Mouse (Mus musculus) hindbrain, embryonic 10.5 days (tissue): Measurements from ENCODE around the gene Cdc27. TPM values are rescaled to one million over a fixed set of nuclear protein-coding genes. Genes with fewer than 3 reads are reported as not detected.

Experiments used
- DNase-seq: peaks from one replicate; pipeline ENCODE4 v3.0.0-alpha.2; 2017; ENCODE audit warnings: low spot score
- H3K27ac ChIP-seq: fragments of 300-500 bp; sonication (generic); 2 replicates; pipeline ENCODE4 v1.5.1; 2016; ENCODE audit warnings: mild to moderate bottlenecking, moderate library complexity
- H3K27me3 ChIP-seq: fragments of 300-500 bp; sonication (generic); 2 replicates; pipeline ENCODE4 v1.6.1; 2016; ENCODE audit warnings: mild to moderate bottlenecking; ENCODE audit not compliant: poor library complexity, insufficient read depth, severe bottlenecking
- H3K36me3 ChIP-seq: fragments of 300-500 bp; sonication (generic); 2 replicates; pipeline ENCODE4 v1.6.1; 2016; ENCODE audit warnings: mild to moderate bottlenecking, moderate library complexity
- H3K4me1 ChIP-seq: fragments of 300-500 bp; sonication (generic); replicated peaks from 2 replicates; pipeline ENCODE4 v1.6.1; 2016; ENCODE audit warnings: mild to moderate bottlenecking
- H3K4me3 ChIP-seq: fragments of 300-500 bp; sonication (generic); 2 replicates; pipeline ENCODE4 v1.5.1; 2016; ENCODE audit warnings: mild to moderate bottlenecking, moderate library complexity
- H3K9me3 ChIP-seq: fragments of 300-500 bp; sonication (generic); 2 replicates; pipeline ENCODE4 v1.6.1; 2016; ENCODE audit warnings: mild to moderate bottlenecking, moderate library complexity
- WGBS: fragments of 180-500 bp; shearing (Covaris S2); methylation state at CpG from one replicate; pipeline ENCODE4 v1.1.7; 2016; 5-methylcytosine and 5-hydroxymethylcytosine counted together
- polyA plus RNA-seq: library from polyadenylated mRNA; unstranded; fragments of >200 nt; fragmentation: Nextera tagmentation; extraction: Ambion mirVana; gene quantifications from 2 replicates; pipeline ENCODE4 v1.2.1, GENCODE M21; 2016

The Cdc27 gene
- polyA plus RNA-seq, 1 experiment from 2014 or later = 38.6 TPM

DNA sequence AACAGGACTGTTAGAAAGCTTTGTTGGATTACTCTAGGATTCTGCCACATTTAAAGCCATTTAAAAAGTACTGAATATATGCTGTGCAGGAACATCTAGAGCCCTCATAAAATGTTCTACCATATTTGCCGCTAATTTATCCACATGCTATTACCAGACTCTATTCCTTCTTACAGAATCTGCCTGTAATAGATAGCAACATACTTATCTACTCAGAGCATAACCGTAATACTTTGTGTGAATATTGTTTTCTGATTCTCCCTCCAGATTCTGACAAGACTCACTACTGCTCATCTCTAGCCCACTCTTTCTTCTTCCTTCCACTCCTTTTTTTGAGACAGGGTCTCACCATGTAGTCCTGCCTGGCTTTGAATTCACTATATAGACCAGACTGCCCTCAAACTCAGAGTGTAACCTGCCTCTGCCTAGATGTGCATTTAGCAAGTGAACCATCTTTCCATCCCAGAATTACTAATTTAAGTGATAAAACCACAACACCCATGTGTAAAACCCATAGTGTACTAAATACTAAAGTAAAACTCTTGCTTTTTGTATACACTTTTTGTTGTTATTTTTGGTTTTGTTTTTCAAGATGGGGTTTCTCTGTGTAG is 12.4 kb downstream of the Cdc27 start:
- Histone ChIP-seq H3K4me3 (no peak overlapping the region), H3K27ac (no peak overlapping the region), H3K9me3 (no peaks in the 10 kb centered on the region), H3K4me1 (no peaks in the 10 kb centered on the region), H3K27me3 (no peaks in the 10 kb centered on the region), H3K36me3 (peaks cover 66% of the 10 kb centered on the region)
- WGBS = 96% methylated on average over 2 of the region's 2 CpGs
- DNase-seq = no peak

DNA sequence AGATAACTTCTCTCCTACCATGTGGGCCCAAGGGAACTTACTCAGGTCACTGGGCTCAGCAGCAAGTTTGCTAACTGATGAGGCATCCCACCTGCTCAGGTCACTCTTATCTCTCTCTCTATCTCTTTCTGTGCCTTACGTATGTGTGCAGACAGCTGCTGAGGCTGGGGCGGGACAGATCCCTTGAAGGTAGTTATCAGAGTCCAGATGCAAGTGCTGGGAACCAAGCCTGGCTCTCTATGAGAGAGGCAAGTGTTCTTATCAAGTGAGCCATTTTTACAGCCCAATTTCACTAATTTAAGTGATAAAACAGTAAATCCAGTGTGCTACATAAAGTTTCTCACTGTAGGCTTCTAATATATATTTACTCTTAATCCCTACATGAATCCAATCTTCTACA is 13.6 kb downstream of the Cdc27 start:
- Histone ChIP-seq H3K36me3 (peaks cover 72% of the 10 kb centered on the region), H3K27me3 (no peaks in the 10 kb centered on the region), H3K4me1 (no peaks in the 10 kb centered on the region), H3K9me3 (no peaks in the 10 kb centered on the region), H3K27ac (no peak overlapping the region), H3K4me3 (no peak overlapping the region)
- DNase-seq = no peak
- WGBS = 89% methylated on average over 2 of the region's 2 CpGs

DNA sequence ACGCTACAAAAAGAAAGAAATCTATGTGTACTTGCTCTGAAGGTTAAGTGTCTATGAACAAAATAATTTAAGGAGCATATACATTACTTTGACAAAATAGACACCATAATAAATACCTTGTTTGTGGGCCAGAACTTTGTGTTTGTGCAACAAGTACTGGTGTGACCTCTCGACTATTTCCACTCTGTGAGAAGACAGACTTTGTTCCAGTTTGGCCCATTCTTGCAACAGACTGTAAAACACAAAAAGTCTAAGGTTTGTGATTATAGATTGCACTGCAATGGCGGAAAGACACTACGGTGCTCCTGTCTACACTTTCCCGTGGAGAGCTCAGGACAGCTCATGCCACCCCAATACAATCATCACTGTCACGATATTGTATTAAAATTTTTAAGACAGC is 24.5 kb downstream of the Cdc27 start:
- peaks cover 99% of the 10 kb centered on the region for H3K36me3 ChIP-seq
- H3K27ac ChIP-seq = no peak overlapping the region
- H3K27me3 ChIP-seq = no peaks in the 10 kb centered on the region
- no peak overlapping the region for H3K4me3 ChIP-seq
- H3K9me3 ChIP-seq = no peaks in the 10 kb centered on the region
- H3K4me1 ChIP-seq = no peaks in the 10 kb centered on the region
- DNase-seq = no peak
- WGBS = 95% methylated on average over 6 of the region's 6 CpGs

DNA sequence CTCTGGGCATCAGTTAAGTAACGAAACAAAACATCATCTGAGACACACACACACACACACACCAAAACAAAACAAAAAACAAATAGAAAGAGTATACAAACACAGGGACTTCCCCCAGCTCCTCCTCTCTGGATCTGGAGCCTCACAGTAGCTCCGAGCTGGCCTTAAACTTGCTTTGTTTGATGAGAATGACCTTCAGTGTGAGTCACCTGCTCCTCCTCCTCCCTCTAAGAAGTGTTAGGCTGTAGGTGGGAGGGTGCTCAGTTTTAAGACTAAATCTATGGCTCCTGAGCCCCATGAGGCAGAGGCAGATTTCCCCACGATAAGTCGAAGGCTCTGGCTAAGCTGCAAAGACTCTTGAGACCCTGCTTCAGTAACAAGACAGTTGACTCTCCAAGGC is 38.0 kb downstream of the Cdc27 start:
- Histone ChIP-seq H3K4me1 (no peaks in the 10 kb centered on the region), H3K4me3 (no peak overlapping the region), H3K36me3 (peaks cover 100% of the 10 kb centered on the region), H3K27me3 (no peaks in the 10 kb centered on the region), H3K27ac (no peak overlapping the region), H3K9me3 (no peaks in the 10 kb centered on the region)
- 94% methylated on average over 4 of the region's 4 CpGs for WGBS
- DNase-seq = no peak

DNA sequence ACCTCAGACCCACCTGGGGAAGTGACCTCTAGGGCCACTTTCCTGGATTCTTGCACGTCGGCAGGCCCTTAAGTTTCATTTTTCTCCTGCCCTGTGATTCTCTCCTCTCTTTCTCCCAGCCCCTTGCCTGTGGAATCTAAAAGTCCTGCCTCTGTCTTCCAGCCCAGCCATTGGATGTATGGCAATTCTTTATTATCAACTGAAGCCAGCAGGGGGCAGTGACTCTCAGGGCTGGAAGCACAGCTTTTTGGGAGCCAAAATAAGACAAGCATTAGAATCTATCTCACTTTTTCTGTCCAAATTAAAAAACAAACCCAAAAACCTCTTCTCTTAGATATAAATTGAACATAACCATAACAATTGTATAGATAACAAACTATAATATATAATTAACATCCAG is 39.8 kb downstream of the Cdc27 start:
- Histone ChIP-seq H3K9me3 (no peaks in the 10 kb centered on the region), H3K36me3 (peaks cover 100% of the 10 kb centered on the region), H3K4me3 (no peak overlapping the region), H3K4me1 (no peaks in the 10 kb centered on the region), H3K27ac (no peak overlapping the region), H3K27me3 (no peaks in the 10 kb centered on the region)
- peak; percentile 16 for DNase-seq
- WGBS = 92% methylated on average over 2 of the region's 2 CpGs

DNA sequence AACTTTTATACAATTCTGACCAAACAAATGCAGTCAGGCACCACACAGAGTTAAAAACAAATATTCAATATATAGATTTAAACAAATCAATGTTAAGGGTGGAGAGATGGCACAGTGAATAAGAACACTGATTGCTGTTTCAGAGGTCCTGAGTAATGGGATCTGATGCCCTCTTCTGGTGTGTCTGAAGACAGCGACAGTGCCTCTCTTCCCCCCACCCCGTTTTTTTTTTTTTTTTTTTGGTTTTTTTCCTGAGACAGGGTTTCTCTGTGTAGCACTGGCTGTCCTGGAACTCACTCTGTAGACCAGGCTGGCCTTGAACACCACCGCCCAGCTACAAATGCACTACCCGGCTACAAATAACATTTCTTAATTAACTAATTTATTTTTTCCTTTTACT is 42.0 kb downstream of the Cdc27 start:
- DNase-seq = no peak
- no peaks in the 10 kb centered on the region for H3K4me1 ChIP-seq
- no peaks in the 10 kb centered on the region for H3K9me3 ChIP-seq
- H3K36me3 ChIP-seq = peaks cover 99% of the 10 kb centered on the region
- 82% methylated on average over 4 of the region's 4 CpGs for WGBS
- H3K27me3 ChIP-seq = no peaks in the 10 kb centered on the region
- no peak overlapping the region for H3K4me3 ChIP-seq
- H3K27ac ChIP-seq = no peak overlapping the region

DNA sequence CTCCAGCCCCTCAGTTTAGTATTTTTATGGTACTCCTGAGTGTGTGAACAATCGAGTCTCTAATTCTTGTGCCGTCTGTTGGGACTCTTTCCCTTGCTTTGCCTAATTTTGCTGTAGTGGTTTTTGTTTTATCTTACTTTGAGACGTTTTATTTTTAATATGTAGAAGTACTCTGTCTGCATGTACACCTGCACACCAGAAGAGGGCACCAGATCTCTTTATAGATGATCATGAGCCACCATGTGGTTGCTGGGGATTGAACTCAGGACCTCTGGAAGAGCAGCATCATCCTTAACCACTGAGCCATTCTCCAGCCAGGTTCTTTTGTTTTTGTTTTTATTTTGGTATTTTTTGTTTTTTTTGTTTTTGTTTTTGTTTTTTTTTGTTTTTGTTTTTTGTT is 62.1 kb downstream of the Cdc27 start:
- WGBS = 91% methylated on average over 3 of the region's 3 CpGs
- Histone ChIP-seq H3K36me3 (no peaks in the 10 kb centered on the region), H3K27me3 (no peaks in the 10 kb centered on the region), H3K4me1 (no peaks in the 10 kb centered on the region), H3K4me3 (no peak overlapping the region), H3K9me3 (peaks cover 6% of the 10 kb centered on the region; the same call in 1 of the 2 replicates), H3K27ac (no peak overlapping the region)
- no peak for DNase-seq

DNA sequence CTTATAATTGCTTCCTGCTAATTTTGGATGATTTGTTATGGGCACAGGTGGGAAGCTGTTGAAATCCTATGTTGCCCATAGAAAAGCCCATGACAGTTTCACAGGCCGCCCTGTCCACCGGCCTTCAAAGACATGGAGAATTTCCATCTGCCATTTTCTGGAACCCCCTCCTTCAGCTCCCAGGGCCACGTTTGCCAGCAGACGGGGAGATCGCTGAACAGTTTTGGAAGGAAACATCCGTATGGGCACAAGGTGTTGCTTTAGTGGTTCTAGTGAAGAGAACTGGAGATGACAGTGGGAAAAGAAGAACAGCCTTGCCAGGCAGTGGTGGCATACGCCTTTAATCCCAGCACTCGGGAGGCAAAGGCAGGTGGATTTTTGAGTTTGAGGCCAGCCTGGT is 68.4 kb downstream of the Cdc27 start:
- H3K4me3 ChIP-seq = no peak overlapping the region
- DNase-seq = no peak
- H3K4me1 ChIP-seq = no peaks in the 10 kb centered on the region
- H3K27ac ChIP-seq = no peak overlapping the region
- H3K27me3 ChIP-seq = no peaks in the 10 kb centered on the region
- WGBS = 91% methylated on average over 8 of the region's 8 CpGs
- peaks cover 6% of the 10 kb centered on the region; the same call in 1 of the 2 replicates for H3K9me3 ChIP-seq
- no peaks in the 10 kb centered on the region for H3K36me3 ChIP-seq

DNA sequence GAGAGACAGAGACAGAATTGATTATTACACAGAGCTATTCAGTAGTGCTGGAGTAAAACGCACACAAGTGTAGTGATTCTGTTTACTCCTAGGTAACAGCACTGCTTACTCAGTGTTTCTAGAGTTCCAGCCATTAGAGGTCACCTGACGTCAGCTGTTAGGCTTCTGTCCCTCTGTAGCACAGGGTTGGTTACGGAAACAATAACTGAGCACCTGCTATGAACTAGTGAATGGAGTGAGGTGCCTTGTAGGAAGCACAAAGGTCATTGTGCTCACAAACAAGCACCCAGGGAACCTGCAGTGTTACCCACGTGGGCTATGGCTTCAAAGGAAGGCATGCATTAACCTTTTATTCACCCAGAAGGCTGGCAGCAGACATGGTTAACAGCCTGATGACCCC is 70.9 kb downstream of the Cdc27 start:
- 62% methylated on average over 4 of the region's 4 CpGs for WGBS
- Histone ChIP-seq H3K4me3 (no peak overlapping the region), H3K9me3 (no peaks in the 10 kb centered on the region), H3K36me3 (no peaks in the 10 kb centered on the region), H3K4me1 (no peaks in the 10 kb centered on the region), H3K27ac (no peak overlapping the region), H3K27me3 (no peaks in the 10 kb centered on the region)
- DNase-seq = no peak

DNA sequence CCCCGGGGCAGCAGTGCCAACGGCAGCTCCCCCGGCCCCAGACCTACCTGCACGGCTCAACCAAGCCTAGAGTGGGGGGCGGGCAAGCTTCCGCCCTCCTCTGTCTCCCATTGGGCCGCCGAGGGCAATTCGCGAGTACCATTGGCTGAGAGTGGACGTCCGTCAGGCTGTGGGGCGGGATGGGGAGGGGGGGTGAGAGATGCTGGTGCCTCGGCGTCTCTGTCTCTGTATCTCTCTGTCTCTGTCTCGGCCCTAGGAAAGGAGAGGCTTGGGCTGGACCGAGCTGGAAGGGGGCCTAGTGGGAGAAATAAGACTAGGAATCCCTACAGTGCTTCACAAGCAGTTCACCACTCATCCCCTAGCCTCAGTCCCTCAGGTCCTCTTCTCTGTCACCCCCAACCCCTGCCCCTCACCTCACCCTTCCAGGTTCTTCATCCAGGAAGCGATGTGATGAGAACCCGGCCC is 81.0 kb downstream of the Cdc27 start:
- peaks cover 22% of the 10 kb centered on the region for H3K36me3 ChIP-seq
- H3K27ac ChIP-seq = peak overlapping the region; percentile 98
- 2% methylated on average over 19 of the region's 19 CpGs for WGBS
- H3K4me3 ChIP-seq = peak overlapping the region; percentile 98
- peaks cover 21% of the 10 kb centered on the region for H3K4me1 ChIP-seq
- H3K27me3 ChIP-seq = no peaks in the 10 kb centered on the region
- peak; percentile 94 for DNase-seq
- no peaks in the 10 kb centered on the region for H3K9me3 ChIP-seq

DNA sequence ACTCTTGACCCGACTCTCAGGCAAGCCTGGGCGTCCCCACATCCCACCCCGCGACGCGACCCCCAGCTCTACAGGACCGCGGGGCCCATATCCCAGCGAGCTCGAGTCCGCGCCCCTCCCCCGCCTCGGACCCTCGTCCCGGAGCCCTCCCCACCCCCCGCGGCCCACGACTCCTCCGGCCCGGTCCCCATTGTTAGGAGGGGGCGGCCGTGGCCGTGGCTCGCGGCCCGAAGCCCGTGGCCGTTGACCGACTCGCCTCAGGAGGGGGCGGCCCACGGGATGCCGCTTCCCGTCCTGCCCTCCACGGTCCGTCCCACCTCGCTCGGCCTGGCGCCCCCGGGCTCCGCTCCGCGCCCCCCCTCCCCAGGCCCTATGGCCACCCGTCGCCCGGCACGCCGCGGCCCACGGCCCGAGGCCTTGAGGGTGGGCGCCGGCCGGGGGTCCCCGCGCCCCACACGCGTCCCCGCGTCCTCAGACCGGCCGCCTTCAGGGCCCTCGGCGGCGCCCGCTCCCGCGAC is 81.6 kb downstream of the Cdc27 start, which contains the start of gene Kansl1:
TSS of gene Kansl1 (minus strand) at position 111 of the 518 bp plus-strand sequence.
- no peaks in the 10 kb centered on the region for H3K9me3 ChIP-seq
- H3K27ac ChIP-seq = peak within 1 kb of the TSS; percentile 98
- H3K27me3 ChIP-seq = no peaks in the 10 kb centered on the region
- peaks cover 28% of the 10 kb centered on the region for H3K36me3 ChIP-seq
- WGBS = under 1% methylated on average over 69 of the region's 69 CpGs
- peaks cover 21% of the 10 kb centered on the region for H3K4me1 ChIP-seq
- DNase-seq = no peak
- peak within 1 kb of the TSS; percentile 98 for H3K4me3 ChIP-seq

DNA sequence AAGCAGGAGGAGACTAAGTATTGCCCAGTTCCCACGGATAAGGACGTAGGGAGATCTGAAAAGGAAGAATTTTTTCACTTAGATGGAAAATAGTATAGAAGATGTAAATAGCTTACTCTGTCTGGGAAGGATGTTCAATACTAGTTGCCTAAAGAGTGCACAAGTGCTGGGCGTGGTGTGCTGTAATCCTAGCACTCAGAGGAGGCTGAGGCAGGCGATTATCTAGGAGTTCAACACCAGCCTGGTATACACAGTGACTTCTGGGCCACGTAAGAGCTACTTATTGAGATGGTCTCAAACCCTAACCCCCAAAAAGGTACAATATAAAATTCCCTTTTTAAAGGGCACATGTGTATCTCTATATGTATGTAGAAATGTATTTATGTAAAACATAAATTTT is 82.7 kb downstream of the Cdc27 start:
- 88% methylated on average over 5 of the region's 5 CpGs for WGBS
- Histone ChIP-seq H3K27ac (no peak overlapping the region), H3K4me1 (peaks cover 21% of the 10 kb centered on the region), H3K36me3 (peaks cover 39% of the 10 kb centered on the region), H3K9me3 (no peaks in the 10 kb centered on the region), H3K4me3 (no peak overlapping the region), H3K27me3 (no peaks in the 10 kb centered on the region)
- DNase-seq = no peak

DNA sequence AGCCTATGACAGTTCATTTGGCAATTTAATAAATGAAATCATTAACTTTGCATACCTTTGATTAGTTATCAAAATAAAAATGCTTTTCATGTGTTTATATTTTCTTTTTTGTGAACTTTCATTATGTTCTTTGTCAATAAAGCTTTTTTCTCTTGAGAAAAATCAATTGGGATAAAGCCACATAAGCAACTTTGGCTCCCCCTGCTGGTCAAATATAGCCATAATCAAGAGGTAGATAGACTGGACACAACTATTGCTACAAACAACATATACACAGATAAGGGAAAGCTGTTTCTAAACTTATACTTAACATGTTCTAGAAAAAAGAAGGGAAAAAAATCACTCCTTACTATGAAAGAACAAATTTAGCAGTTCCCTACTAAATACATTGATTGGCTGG is 88.9 kb downstream of the Cdc27 start:
- no peak for DNase-seq
- Histone ChIP-seq H3K27ac (no peak overlapping the region), H3K9me3 (no peaks in the 10 kb centered on the region), H3K27me3 (no peaks in the 10 kb centered on the region), H3K4me1 (no peaks in the 10 kb centered on the region), H3K4me3 (no peak overlapping the region), H3K36me3 (peaks cover 67% of the 10 kb centered on the region)

DNA sequence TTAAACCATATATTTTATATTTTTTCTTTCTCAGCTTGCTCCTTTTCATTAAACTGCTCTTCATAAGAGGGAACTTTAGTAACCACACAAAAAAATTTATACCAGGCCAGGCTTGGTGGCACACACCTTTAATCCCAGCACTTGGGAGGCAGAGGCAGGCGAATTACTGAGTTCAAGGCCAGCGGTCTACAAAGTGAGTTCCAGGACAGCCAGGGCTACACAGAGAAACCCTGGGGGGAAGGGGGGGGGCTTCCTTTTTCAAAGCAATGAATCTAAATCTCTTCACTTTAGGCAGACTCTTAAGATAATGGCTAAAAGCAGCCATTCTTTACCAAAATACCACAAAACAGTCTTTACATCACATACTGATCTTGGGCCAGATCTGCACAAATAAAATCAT is 90.7 kb downstream of the Cdc27 start:
- Histone ChIP-seq H3K27ac (no peak overlapping the region), H3K9me3 (no peaks in the 10 kb centered on the region), H3K36me3 (peaks cover 57% of the 10 kb centered on the region), H3K4me3 (no peak overlapping the region), H3K4me1 (no peaks in the 10 kb centered on the region), H3K27me3 (no peaks in the 10 kb centered on the region)
- DNase-seq = no peak
- 95% methylated on average over 2 of the region's 2 CpGs for WGBS
